Mouse (Mus musculus): ENCODE data around the gene Art3. TPM values are rescaled to one million over a fixed set of nuclear protein-coding genes. Genes with fewer than 3 reads are reported as not detected.

Gene Art3
- 188 and 200 TPM in 2 replicates for polyA plus RNA-seq (2015; fragmentation: Nextera tagmentation; extraction: Ambion mirVana)

GRCm38 (mm10) chr5:92331635-92332338 is at the start of gene Art3:
Gene Art3, plus strand, starts transcription at chr5:92331827.

DNA sequence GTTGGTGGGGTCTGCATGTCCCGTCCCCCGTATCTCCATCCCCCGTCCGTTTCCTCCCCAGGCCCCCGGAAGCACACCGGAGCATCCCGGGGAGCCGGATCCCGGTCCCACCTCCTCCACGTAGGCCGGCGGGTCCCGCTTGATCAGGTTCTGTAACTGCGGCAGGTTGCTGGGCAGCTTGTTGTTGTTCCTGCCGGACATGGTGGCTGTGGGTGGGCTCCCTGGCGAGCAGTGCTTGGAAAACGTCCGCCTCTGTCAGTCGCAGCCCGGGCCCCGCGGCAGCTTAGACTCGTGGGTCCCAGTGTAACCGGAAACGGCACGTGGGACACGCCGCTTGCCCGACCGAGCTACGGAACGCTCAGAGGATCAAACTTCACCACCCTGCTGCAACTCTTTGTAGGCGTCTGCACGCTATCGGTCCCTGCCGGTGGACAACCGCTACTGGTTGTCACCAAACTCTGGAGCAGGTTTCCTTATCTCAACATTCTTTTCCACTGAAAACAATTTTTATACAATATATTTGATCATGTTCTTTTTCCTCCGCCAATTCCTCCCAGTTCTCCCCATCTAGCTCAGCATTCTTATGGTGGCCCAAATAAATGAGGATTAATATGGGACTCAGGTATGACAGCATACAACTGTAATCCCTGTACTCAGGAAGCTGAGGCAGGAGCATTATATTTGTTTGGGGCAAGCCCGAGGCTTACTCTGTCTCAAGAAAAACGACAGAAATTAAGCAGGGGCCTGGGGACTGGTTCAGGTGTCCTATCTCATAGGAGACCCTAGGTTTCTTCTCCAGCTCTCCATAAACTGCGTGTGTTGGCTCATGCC is 21.7 kb upstream of the Art3 start, which contains the start of gene Sdad1:
Gene Sdad1, minus strand, starts transcription at position 799 of the 831 bp plus-strand sequence.

GRCm38 (mm10) chr5:92327929-92328328 is 3.7 kb upstream of the Art3 start, which contains the start of gene Cxcl9:
Gene Cxcl9, minus strand, starts transcription at chr5:92328079.

DNA sequence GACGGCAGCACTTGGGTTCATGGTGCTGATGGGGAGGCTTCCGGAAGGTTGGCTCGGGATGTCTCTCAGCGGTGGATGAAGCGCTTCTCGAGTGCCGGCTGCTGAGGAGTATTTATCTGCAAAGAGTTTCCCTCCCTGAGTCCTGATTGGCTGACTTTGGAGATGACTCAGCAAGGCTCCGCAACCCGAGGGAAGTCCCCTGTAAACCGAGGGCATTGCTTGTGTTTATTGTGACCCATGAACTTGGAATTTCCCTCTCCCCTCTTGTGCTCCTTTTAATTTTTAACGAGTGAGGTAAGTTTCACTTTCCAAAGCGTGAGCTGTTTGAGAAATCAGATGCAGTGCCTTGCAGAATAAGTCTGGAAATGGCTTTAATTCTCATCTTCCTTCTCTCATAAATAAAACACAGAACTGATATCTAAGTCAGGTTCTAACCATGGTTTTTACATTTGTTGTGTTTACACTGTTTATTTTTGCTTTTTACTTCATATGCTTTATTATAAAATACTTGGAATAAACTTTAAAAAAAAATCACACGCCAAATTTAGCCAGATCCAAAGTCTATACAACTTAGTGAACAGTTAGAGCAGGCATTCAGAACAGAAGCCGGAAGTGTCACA is 17.3 kb downstream of the Art3 start, which contains the start of gene Cxcl10:
Gene Cxcl10, minus strand, starts transcription at position 96 of the 620 bp plus-strand sequence.

GRCm38 (mm10) chr5:92435025-92435584 is 103.5 kb downstream of the Art3 start, which contains the start of gene Nup54:
Gene Nup54, minus strand, starts transcription at chr5:92435219.

Small RNA genes lying within 50 kb of the gene (microRNA-seq; reads per million reads assigned to microRNA genes)
- not detected for gene Mir6415

Other genes with a start within 250 kb of the Art3 start
- gene G3bp2, start 248.1 kb upstream of the Art3 start, polyA plus RNA-seq (2015; fragmentation: Nextera tagmentation; extraction: Ambion mirVana), result 141 and 156 TPM in 2 replicates
- gene Uso1, start 193.9 kb upstream of the Art3 start, polyA plus RNA-seq (2015; fragmentation: Nextera tagmentation; extraction: Ambion mirVana), result 31.2 and 37.4 TPM in 2 replicates
- not detected in 2 replicates for gene U90926, start 116.4 kb upstream of the Art3 start, polyA plus RNA-seq (2015; fragmentation: Nextera tagmentation; extraction: Ambion mirVana)
- not detected in 2 replicates for gene Ppef2, start 75.5 kb upstream of the Art3 start, polyA plus RNA-seq (2015; fragmentation: Nextera tagmentation; extraction: Ambion mirVana)
- 8.3 and 10.1 TPM in 2 replicates for gene Naaa, start 53.7 kb upstream of the Art3 start, polyA plus RNA-seq (2015; fragmentation: Nextera tagmentation; extraction: Ambion mirVana)
- gene Sdad1, start 21.3 kb upstream of the Art3 start, polyA plus RNA-seq (2015; fragmentation: Nextera tagmentation; extraction: Ambion mirVana), result 21.9 and 22.3 TPM in 2 replicates
- gene Cxcl9, start 3.7 kb upstream of the Art3 start, polyA plus RNA-seq (2015; fragmentation: Nextera tagmentation; extraction: Ambion mirVana), result 0.04 TPM in 1 of 2 replicates, not detected in the other
- 0.15 and 0.58 TPM in 2 replicates for gene Cxcl10, start 17.1 kb downstream of the Art3 start, polyA plus RNA-seq (2015; fragmentation: Nextera tagmentation; extraction: Ambion mirVana)
- gene Nup54, start 103.4 kb downstream of the Art3 start, polyA plus RNA-seq (2015; fragmentation: Nextera tagmentation; extraction: Ambion mirVana), result 26.4 and 28.1 TPM in 2 replicates
- gene Scarb2, start 175.0 kb downstream of the Art3 start, polyA plus RNA-seq (2015; fragmentation: Nextera tagmentation; extraction: Ambion mirVana), result 21.2 and 23.4 TPM in 2 replicates
- 0.31 TPM in 1 of 2 replicates, not detected in the other for gene Fam47e, start 223.2 kb downstream of the Art3 start, polyA plus RNA-seq (2015; fragmentation: Nextera tagmentation; extraction: Ambion mirVana)